Mouse (Mus musculus): ENCODE measurements around the gene Dctd. TPM values are rescaled to one million over a fixed set of nuclear protein-coding genes. Genes with fewer than 3 reads are reported as not detected.

Dctd gene
- polyA plus RNA-seq, 1 experiment from 2014 or later: 50.7 TPM

GRCm38 (mm10) chr8:48126954-48127353, 28.1 kb downstream of the Dctd start:
- ATAC-seq (replicated peaks; ENCODE audit: insufficient number of reproducible peaks, low FRiP score, low TSS enrichment, low read depth): no peak
- Histone ChIP-seq H3K4me3 (ENCODE audit: low read depth, low read length) (no peak overlapping the region), H3K4me2 (ENCODE audit: low read depth, low read length) (no peak overlapping the region), H3K4me1 (ENCODE audit: control insufficient read depth, insufficient read depth, low read length) (no peaks in the 10 kb centered on the region), H3K36me3 (replicated peaks; ENCODE audit: control insufficient read depth, insufficient read depth, low read depth, low read length) (no peaks in the 10 kb centered on the region; the same call in 1 of the 2 replicates), H3K9ac (replicated peaks; ENCODE audit: low read length) (no peak overlapping the region), H3K27me3 (ENCODE audit: control insufficient read depth, insufficient read depth, low read length) (no peaks in the 10 kb centered on the region), H3K27ac (replicated peaks; ENCODE audit: low read depth, low read length) (no peak overlapping the region), H3K9me3 (replicated peaks; ENCODE audit: control insufficient read depth, low read length) (no peaks in the 10 kb centered on the region)
- 87% methylated on average over 13 of the region's 13 CpGs for WGBS
- DNase-seq (ENCODE audit: low spot score): no peak

DNA sequence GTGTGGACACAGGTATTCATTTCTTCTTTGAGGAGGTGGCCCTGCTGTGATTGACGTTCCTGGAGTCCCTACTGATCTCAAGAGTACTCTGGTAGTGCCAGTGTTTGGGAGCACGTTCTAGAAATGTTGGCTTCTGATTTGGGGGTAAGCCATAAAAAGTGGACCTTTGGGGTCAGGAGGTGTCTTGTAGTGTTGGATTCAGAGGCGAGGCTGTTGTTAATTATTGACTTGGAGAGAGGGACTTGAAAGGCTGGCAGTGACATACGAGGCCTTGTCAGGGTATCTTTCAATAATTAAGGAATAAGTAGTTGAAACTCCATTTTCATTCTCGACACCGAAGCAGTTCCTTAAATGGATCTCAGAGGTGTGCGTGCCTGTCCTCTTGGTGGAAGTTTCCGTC, 31.4 kb downstream of the Dctd start:
- Histone ChIP-seq H3K36me3 (replicated peaks; ENCODE audit: control insufficient read depth, insufficient read depth, low read depth, low read length) (no peaks in the 10 kb centered on the region; the same call in 1 of the 2 replicates), H3K4me2 (ENCODE audit: low read depth, low read length) (no peak overlapping the region), H3K27ac (replicated peaks; ENCODE audit: low read depth, low read length) (no peak overlapping the region), H3K27me3 (ENCODE audit: control insufficient read depth, insufficient read depth, low read length) (no peaks in the 10 kb centered on the region), H3K4me3 (ENCODE audit: low read depth, low read length) (no peak overlapping the region), H3K4me1 (ENCODE audit: control insufficient read depth, insufficient read depth, low read length) (no peaks in the 10 kb centered on the region), H3K9me3 (replicated peaks; ENCODE audit: control insufficient read depth, low read length) (no peaks in the 10 kb centered on the region), H3K9ac (replicated peaks; ENCODE audit: low read length) (no peak overlapping the region)
- WGBS: 80% methylated on average over 8 of the region's 8 CpGs
- ATAC-seq (replicated peaks; ENCODE audit: insufficient number of reproducible peaks, low FRiP score, low TSS enrichment, low read depth): no peak
- no peak for DNase-seq (ENCODE audit: low spot score)

GRCm38 (mm10) chr8:48133321-48133720, 34.4 kb downstream of the Dctd start:
- no peak overlapping the region for H3K4me3 ChIP-seq (ENCODE audit: low read depth, low read length)
- no peaks in the 10 kb centered on the region for H3K9me3 ChIP-seq (replicated peaks; ENCODE audit: control insufficient read depth, low read length)
- H3K36me3 ChIP-seq (replicated peaks; ENCODE audit: control insufficient read depth, insufficient read depth, low read depth, low read length): peaks cover 2% of the 10 kb centered on the region; the same call in 1 of the 2 replicates
- no peak overlapping the region for H3K27ac ChIP-seq (replicated peaks; ENCODE audit: low read depth, low read length)
- no peaks in the 10 kb centered on the region for H3K27me3 ChIP-seq (ENCODE audit: control insufficient read depth, insufficient read depth, low read length)
- DNase-seq (ENCODE audit: low spot score) (no peak), ATAC-seq (replicated peaks; ENCODE audit: insufficient number of reproducible peaks, low FRiP score, low TSS enrichment, low read depth) (no peak)
- no peak overlapping the region for H3K4me2 ChIP-seq (ENCODE audit: low read depth, low read length)
- H3K4me1 ChIP-seq (ENCODE audit: control insufficient read depth, insufficient read depth, low read length): no peaks in the 10 kb centered on the region
- 91% methylated on average over 5 of the region's 5 CpGs for WGBS
- no peak overlapping the region for H3K9ac ChIP-seq (replicated peaks; ENCODE audit: low read length)

DNA sequence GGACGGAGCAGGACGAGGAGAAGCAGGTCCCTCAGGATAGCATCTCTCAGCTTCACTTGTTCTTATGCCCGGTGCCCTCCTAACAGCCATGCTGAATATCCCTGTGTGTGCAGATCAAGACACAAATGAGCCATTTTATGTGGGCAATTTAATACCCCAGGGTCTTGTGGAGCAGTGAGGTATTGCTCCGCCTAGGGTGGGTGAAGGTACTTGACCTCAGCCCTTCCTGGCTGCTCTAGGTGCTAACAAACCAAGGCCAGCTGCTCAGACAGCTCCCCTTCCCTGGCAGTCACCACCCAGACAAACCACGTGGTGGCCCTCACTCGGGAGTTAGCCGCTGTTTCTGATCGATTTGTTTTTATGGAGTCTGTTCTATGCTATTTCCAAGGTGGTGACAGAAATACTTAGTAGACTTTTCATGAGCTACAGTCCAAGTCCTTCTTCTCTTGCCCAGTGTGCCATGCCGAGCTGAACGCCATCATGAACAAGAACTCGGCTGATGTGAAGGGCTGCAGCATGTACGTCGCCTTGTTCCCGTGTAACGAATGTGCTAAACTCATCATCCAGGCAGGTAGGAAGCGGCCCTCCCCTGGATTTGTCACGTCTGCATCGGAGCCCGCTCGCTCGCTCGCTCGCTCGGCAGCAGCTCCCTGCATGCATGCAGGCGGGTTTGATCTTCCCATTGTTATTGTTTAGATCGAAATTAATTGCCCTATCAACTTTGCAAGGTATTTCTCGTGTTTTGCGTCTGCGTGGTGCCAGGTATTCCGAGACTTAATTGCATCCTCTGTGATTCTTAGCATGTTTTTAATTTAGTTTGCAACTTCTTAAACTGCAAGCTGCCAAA, 38.1 kb downstream of the Dctd start:
- DNase-seq (ENCODE audit: low spot score) (no peak), ATAC-seq (replicated peaks; ENCODE audit: insufficient number of reproducible peaks, low FRiP score, low TSS enrichment, low read depth) (no peak)
- no peak overlapping the region for H3K4me2 ChIP-seq (ENCODE audit: low read depth, low read length)
- no peak overlapping the region for H3K9ac ChIP-seq (replicated peaks; ENCODE audit: low read length)
- H3K4me1 ChIP-seq (ENCODE audit: control insufficient read depth, insufficient read depth, low read length): no peaks in the 10 kb centered on the region
- H3K9me3 ChIP-seq (replicated peaks; ENCODE audit: control insufficient read depth, low read length): no peaks in the 10 kb centered on the region
- H3K36me3 ChIP-seq (replicated peaks; ENCODE audit: control insufficient read depth, insufficient read depth, low read depth, low read length): 0 out of 2 replicates have a peak, but pooled peaks cover 2% of the 10 kb centered on the region
- WGBS: 83% methylated on average over 30 of the region's 30 CpGs
- H3K27me3 ChIP-seq (ENCODE audit: control insufficient read depth, insufficient read depth, low read length): no peaks in the 10 kb centered on the region
- H3K27ac ChIP-seq (replicated peaks; ENCODE audit: low read depth, low read length): no peak overlapping the region
- H3K4me3 ChIP-seq (ENCODE audit: low read depth, low read length): no peak overlapping the region

DNA sequence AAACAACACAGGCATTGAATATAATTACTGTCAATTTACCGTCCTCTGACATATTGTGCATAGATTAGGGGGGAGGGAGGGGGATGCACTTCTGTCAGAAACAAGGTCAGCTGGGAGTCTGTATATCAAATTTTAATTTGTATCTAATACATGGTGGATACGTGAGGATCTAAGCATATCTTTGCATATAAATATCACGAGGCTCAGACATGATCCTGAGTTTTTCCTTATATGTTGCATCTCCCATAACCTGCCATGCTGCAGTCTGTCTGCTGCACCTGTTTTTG, 38.7 kb downstream of the Dctd start:
- Histone ChIP-seq H3K4me1 (ENCODE audit: control insufficient read depth, insufficient read depth, low read length) (no peaks in the 10 kb centered on the region), H3K27ac (replicated peaks; ENCODE audit: low read depth, low read length) (no peak overlapping the region), H3K4me2 (ENCODE audit: low read depth, low read length) (no peak overlapping the region), H3K9me3 (replicated peaks; ENCODE audit: control insufficient read depth, low read length) (no peaks in the 10 kb centered on the region), H3K9ac (replicated peaks; ENCODE audit: low read length) (no peak overlapping the region), H3K27me3 (ENCODE audit: control insufficient read depth, insufficient read depth, low read length) (no peaks in the 10 kb centered on the region), H3K4me3 (ENCODE audit: low read depth, low read length) (no peak overlapping the region), H3K36me3 (replicated peaks; ENCODE audit: control insufficient read depth, insufficient read depth, low read depth, low read length) (0 out of 2 replicates have a peak, but pooled peaks cover 2% of the 10 kb centered on the region)
- WGBS: 81% methylated on average over 3 of the region's 3 CpGs
- ATAC-seq (replicated peaks; ENCODE audit: insufficient number of reproducible peaks, low FRiP score, low TSS enrichment, low read depth): no peak
- no peak for DNase-seq (ENCODE audit: low spot score)

DNA sequence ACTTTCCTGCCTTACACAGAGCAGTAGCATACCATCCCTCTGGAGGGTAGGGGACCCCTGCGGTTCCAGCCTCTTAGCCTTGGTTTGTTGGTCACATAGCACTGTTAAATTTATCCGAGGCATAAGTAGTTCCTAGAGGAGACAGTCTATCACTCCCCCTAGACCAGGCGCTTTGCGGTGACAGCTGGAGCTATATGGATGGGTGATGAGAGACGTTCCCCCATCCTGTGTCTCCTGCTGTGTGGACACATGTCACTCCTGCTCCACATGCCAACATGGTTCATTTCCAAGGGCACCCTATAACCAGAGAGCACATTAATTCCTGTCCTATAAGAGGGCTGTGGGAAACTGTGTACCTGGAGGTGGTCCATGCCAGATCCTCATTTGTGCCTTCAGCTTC, 42.1 kb downstream of the Dctd start:
- Histone ChIP-seq H3K36me3 (replicated peaks; ENCODE audit: control insufficient read depth, insufficient read depth, low read depth, low read length) (0 out of 2 replicates have a peak, but pooled peaks cover 2% of the 10 kb centered on the region), H3K27me3 (ENCODE audit: control insufficient read depth, insufficient read depth, low read length) (no peaks in the 10 kb centered on the region), H3K4me1 (ENCODE audit: control insufficient read depth, insufficient read depth, low read length) (no peaks in the 10 kb centered on the region), H3K4me3 (ENCODE audit: low read depth, low read length) (no peak overlapping the region), H3K4me2 (ENCODE audit: low read depth, low read length) (no peak overlapping the region), H3K9me3 (replicated peaks; ENCODE audit: control insufficient read depth, low read length) (no peaks in the 10 kb centered on the region), H3K27ac (replicated peaks; ENCODE audit: low read depth, low read length) (no peak overlapping the region), H3K9ac (replicated peaks; ENCODE audit: low read length) (no peak overlapping the region)
- ATAC-seq (replicated peaks; ENCODE audit: insufficient number of reproducible peaks, low FRiP score, low TSS enrichment, low read depth) (no peak), DNase-seq (ENCODE audit: low spot score) (no peak)
- 92% methylated on average over 5 of the region's 5 CpGs for WGBS

DNA sequence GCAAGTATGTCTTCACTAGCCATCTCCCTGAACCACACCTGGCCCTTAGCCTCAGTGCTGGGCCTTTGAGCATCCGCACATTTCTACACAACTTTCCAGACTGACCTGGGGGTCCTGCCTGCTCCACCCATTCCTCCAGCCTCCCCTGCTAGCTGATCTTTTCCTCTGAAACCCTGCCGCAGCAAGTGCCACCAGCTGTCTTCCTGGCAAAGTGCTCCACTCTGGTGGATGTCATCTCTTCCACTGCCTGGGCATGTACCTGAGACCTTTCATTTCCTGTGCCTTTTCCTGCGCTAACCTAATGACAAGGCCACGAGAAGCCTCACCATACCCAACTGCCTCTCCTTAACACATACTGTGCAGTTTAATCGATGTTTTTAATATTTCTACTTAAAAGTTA, 46.9 kb downstream of the Dctd start:
- H3K4me2 ChIP-seq (ENCODE audit: low read depth, low read length): no peak overlapping the region
- H3K27ac ChIP-seq (replicated peaks; ENCODE audit: low read depth, low read length): no peak overlapping the region
- H3K9ac ChIP-seq (replicated peaks; ENCODE audit: low read length): no peak overlapping the region
- no peak overlapping the region for H3K4me3 ChIP-seq (ENCODE audit: low read depth, low read length)
- no peak for ATAC-seq (replicated peaks; ENCODE audit: insufficient number of reproducible peaks, low FRiP score, low TSS enrichment, low read depth)
- no peaks in the 10 kb centered on the region for H3K36me3 ChIP-seq (replicated peaks; ENCODE audit: control insufficient read depth, insufficient read depth, low read depth, low read length)
- no peaks in the 10 kb centered on the region for H3K9me3 ChIP-seq (replicated peaks; ENCODE audit: control insufficient read depth, low read length)
- H3K27me3 ChIP-seq (ENCODE audit: control insufficient read depth, insufficient read depth, low read length): no peaks in the 10 kb centered on the region
- 88% methylated on average over 5 of the region's 5 CpGs for WGBS
- no peak for DNase-seq (ENCODE audit: low spot score)
- H3K4me1 ChIP-seq (ENCODE audit: control insufficient read depth, insufficient read depth, low read length): no peaks in the 10 kb centered on the region

DNA sequence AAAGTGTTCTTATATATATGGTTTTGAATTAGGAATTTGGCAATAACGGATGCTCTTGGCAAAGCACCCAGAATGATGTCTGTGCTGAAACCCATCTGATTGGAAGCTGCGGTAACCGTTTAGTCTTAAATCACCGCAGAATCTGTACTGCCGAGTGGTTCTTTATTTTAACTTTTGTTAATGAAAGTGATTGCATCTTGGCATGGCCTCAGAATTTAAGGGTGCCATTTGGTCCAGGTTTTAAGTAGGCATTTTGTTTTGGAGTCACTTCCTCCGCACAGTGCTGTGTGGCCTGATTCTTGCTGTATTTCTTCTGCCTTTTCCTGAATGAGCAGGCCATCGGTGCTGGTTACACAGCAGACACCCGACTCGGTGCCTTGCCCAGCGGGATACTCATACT, 47.6 kb downstream of the Dctd start:
- DNase-seq (ENCODE audit: low spot score) (no peak), ATAC-seq (replicated peaks; ENCODE audit: insufficient number of reproducible peaks, low FRiP score, low TSS enrichment, low read depth) (no peak)
- Histone ChIP-seq H3K9me3 (replicated peaks; ENCODE audit: control insufficient read depth, low read length) (no peaks in the 10 kb centered on the region), H3K4me3 (ENCODE audit: low read depth, low read length) (no peak overlapping the region), H3K27ac (replicated peaks; ENCODE audit: low read depth, low read length) (no peak overlapping the region), H3K36me3 (replicated peaks; ENCODE audit: control insufficient read depth, insufficient read depth, low read depth, low read length) (no peaks in the 10 kb centered on the region), H3K27me3 (ENCODE audit: control insufficient read depth, insufficient read depth, low read length) (no peaks in the 10 kb centered on the region), H3K4me1 (ENCODE audit: control insufficient read depth, insufficient read depth, low read length) (no peaks in the 10 kb centered on the region), H3K9ac (replicated peaks; ENCODE audit: low read length) (no peak overlapping the region), H3K4me2 (ENCODE audit: low read depth, low read length) (no peak overlapping the region)
- WGBS: 90% methylated on average over 10 of the region's 10 CpGs

Measured in embryonic facial prominence, embryonic 11.5 days (tissue).